Mouse (Mus musculus): ENCODE measurements around the gene Zfp292. TPM values are rescaled to one million over a fixed set of nuclear protein-coding genes. Genes with fewer than 3 reads are reported as not detected.

Zfp292 gene
- polyA plus RNA-seq, 1 experiment: 5.8 TPM

DNA sequence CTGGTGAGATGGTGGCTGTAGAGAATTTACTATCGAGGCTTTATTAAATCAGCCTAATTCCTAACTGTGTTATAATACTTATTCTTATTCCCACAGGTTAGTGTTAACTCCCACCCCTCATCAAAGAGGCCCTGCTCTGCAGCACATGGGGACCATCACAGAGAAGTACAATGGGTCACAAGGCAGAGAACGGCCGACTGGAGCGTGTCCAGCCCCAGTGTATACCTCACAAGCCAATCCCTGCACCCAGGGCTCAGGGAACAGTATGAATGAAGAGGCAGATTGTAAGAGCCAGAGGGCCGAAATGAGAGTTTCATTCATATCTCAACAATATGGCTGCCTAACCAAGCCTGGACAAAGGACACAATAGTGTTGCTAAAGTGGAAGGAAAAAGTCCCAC, 86.5 kb downstream of the Zfp292 start:
- no peak for DNase-seq (ENCODE audit: low spot score)

- no peak for DNase-seq (ENCODE audit: low spot score)
These were observed 96.3 kb downstream of the Zfp292 start for GRCm38 (mm10) chr4:34786476-34786875.

DNA sequence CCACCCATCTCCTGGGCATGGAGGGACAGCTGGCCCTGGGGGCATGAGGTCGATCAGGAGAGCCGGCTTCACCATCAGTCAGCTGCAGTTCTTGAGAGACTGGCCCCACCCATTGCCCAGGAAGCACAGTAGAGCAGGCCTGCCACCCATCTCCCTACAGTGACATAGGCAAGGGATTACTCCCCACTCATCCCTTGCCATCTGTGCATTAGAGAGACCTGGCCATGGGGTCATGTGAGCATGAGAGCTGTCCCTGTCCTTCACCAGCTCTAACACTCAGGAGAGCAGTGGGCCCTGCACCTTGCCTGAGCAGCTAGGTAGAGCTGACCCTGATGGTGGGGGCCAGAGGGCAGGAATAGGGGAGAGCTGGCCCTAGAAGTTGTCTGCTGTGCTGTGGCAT, 97.1 kb downstream of the Zfp292 start:
- no peak for DNase-seq (ENCODE audit: low spot score)

- no peak for DNase-seq (ENCODE audit: low spot score)
These were observed 97.9 kb downstream of the Zfp292 start for GRCm38 (mm10) chr4:34784865-34785264.

- DNase-seq (ENCODE audit: low spot score): no peak
These were observed 100.0 kb downstream of the Zfp292 start for GRCm38 (mm10) chr4:34782730-34783129.

- DNase-seq (ENCODE audit: low spot score): peak; percentile 88
These were observed 104.9 kb downstream of the Zfp292 start, which contains the start of gene Smim8 for GRCm38 (mm10) chr4:34777677-34778527. Smim8 (minus strand) TSS chr4:34778423.

- DNase-seq (ENCODE audit: low spot score): no peak
These were observed 110.9 kb downstream of the Zfp292 start for GRCm38 (mm10) chr4:34771652-34772371.

GRCm38 (mm10) chr4:34756163-34756562, 126.6 kb downstream of the Zfp292 start, which contains the start of gene Gm136:
Gm136 (minus strand) TSS chr4:34756263.
- no peak for DNase-seq (ENCODE audit: low spot score)

Other genes with a start within 250 kb of the Zfp292 start
- gene Slc35a1, start 195.5 kb downstream of the Zfp292 start, polyA plus RNA-seq (2012; rRNA removed): 28.1 and 32.5 TPM in 2 replicates
- 0.62 and 1.2 TPM in 2 replicates for gene Cfap206, start 152.8 kb downstream of the Zfp292 start, polyA plus RNA-seq (2012; rRNA removed)
- not detected in 2 replicates for gene Gm136, start 126.7 kb downstream of the Zfp292 start, polyA plus RNA-seq (2012; rRNA removed)
- 29.1 and 32.1 TPM in 2 replicates for gene Smim8, start 104.5 kb downstream of the Zfp292 start, polyA plus RNA-seq (2012; rRNA removed)
- gene Cga, start 10.8 kb upstream of the Zfp292 start, polyA plus RNA-seq (2012; rRNA removed): not detected in 2 replicates